Mouse (Mus musculus): ENCODE measurements at regions not wholly inside any gene's neighbourhood (a gene's known extent, or its start where the extent isn't known, plus 50 kb on each side); places are given as distances from the start of the nearest gene placed in this dataset.

- no peak for DNase-seq (ENCODE audit: low read depth, low spot score)
Measured at GRCm38 (mm10) chr1:92341846-92342540, 131.7 kb downstream of the Ndufa10 start.

- DNase-seq (ENCODE audit: low read depth, low spot score), result no peak
Measured at GRCm38 (mm10) chr1:92340644-92341043, 133.0 kb downstream of the Ndufa10 start.

GRCm38 (mm10) chr1:92338589-92338988 lies 135.1 kb downstream of the Ndufa10 start:
- no peak for DNase-seq (ENCODE audit: low read depth, low spot score)

GRCm38 (mm10) chr1:92337450-92337849 lies 136.2 kb downstream of the Ndufa10 start:
- no peak for DNase-seq (ENCODE audit: low read depth, low spot score)

- DNase-seq (ENCODE audit: low read depth, low spot score), result no peak
Measured at GRCm38 (mm10) chr1:92332248-92332584, 136.7 kb upstream of the Hdac4 start.

GRCm38 (mm10) chr1:92331559-92332247 lies 136.2 kb upstream of the Hdac4 start:
- DNase-seq (ENCODE audit: low read depth, low spot score), result no peak

- DNase-seq (ENCODE audit: low read depth, low spot score), result no peak
Measured at GRCm38 (mm10) chr1:92330181-92330580, 134.7 kb upstream of the Hdac4 start.

GRCm38 (mm10) chr1:92329491-92329890 lies 134.0 kb upstream of the Hdac4 start:
- no peak for DNase-seq (ENCODE audit: low read depth, low spot score)

GRCm38 (mm10) chr1:92327141-92327540 lies 131.6 kb upstream of the Hdac4 start:
- no peak for DNase-seq (ENCODE audit: low read depth, low spot score)

GRCm38 (mm10) chr1:92325281-92325680 lies 129.8 kb upstream of the Hdac4 start:
- no peak for DNase-seq (ENCODE audit: low read depth, low spot score)

GRCm38 (mm10) chr1:92324091-92324950 lies 128.8 kb upstream of the Hdac4 start:
- no peak for DNase-seq (ENCODE audit: low read depth, low spot score)

GRCm38 (mm10) chr1:92317131-92317530 lies 121.6 kb upstream of the Hdac4 start:
- DNase-seq (ENCODE audit: low read depth, low spot score), result no peak

GRCm38 (mm10) chr1:92316191-92316723 lies 120.8 kb upstream of the Hdac4 start:
- DNase-seq (ENCODE audit: low read depth, low spot score), result no peak

- no peak for DNase-seq (ENCODE audit: low read depth, low spot score)
Measured at GRCm38 (mm10) chr1:92313001-92313597, 117.6 kb upstream of the Hdac4 start.

- DNase-seq (ENCODE audit: low read depth, low spot score), result no peak
Measured at GRCm38 (mm10) chr1:92309883-92310282, 114.4 kb upstream of the Hdac4 start.

GRCm38 (mm10) chr1:92309381-92309780 lies 113.9 kb upstream of the Hdac4 start:
- DNase-seq (ENCODE audit: low read depth, low spot score), result no peak

- no peak for DNase-seq (ENCODE audit: low read depth, low spot score)
Measured at GRCm38 (mm10) chr1:92308537-92308936, 113.0 kb upstream of the Hdac4 start.

- no peak for DNase-seq (ENCODE audit: low read depth, low spot score)
Measured at GRCm38 (mm10) chr1:92306042-92306441, 110.5 kb upstream of the Hdac4 start.

GRCm38 (mm10) chr1:92299041-92299440 lies 103.5 kb upstream of the Hdac4 start:
- no peak for DNase-seq (ENCODE audit: low read depth, low spot score)

GRCm38 (mm10) chr1:92292681-92293380 lies 97.3 kb upstream of the Hdac4 start:
- no peak for DNase-seq (ENCODE audit: low read depth, low spot score)

GRCm38 (mm10) chr1:92286966-92287342 lies 91.5 kb upstream of the Hdac4 start:
- no peak for DNase-seq (ENCODE audit: low read depth, low spot score)
